Mouse (Mus musculus): Measurements from ENCODE around the gene Nox1.

The Nox1 gene

DNA sequence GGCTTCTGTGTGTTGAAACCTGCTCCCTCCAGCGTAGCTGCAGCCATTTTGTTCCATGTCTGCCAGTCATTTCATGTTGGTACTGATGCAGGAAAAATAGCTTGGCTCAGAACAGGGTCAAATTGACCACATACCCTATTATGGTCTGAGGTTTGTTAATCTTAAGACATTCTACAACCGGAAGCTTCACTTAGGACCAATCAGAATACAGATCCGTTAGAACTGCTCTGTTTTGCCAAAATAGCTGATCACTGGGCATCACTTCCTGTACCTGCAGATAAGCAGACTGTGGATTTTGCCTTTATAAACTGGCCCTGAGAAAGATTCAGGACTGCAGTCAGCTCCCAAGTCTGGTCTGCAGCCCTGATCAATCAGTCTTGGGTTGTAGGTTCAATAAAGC is 93.2 kb downstream of the Nox1 start:
- no peak for DNase-seq (ENCODE audit: low spot score)

DNA sequence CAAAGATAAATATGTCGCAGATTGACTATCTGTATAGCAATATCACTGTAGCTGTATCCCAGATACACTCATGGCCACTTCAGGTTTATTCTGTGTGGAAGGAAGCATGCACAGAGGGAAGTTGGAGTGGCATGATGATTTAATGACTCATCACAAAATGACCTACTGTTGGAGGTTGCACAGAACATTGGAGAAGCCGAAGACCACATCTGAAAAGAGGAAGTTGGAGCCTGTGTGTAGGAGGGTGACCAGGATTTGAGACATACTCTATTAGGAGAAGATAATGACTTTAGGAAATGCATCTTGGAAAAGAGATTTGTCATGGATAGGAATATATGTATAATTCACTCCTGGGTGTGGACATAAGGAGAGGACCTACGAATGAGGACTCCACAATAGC is 105.3 kb downstream of the Nox1 start:
- DNase-seq (ENCODE audit: low spot score): no peak

DNA sequence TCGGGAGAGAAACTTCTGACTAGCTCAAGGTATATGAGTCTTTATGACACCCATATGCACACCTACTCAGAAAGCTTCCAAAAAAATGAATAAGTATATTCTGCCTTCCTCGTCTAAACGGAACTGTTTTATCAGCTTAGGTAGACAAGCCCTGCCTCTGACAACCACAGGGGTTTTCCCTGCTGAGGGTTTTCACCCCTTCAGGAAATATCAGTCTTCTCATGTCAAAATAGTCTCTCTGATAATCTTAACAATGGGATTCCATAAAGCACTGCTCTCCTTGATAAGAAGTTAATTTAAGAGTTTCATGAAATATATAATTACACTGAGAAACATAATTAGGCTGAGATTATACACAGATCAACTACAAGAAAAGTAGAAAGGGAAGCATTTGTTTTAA is 110.0 kb downstream of the Nox1 start:
- DNase-seq (ENCODE audit: low spot score): no peak

DNA sequence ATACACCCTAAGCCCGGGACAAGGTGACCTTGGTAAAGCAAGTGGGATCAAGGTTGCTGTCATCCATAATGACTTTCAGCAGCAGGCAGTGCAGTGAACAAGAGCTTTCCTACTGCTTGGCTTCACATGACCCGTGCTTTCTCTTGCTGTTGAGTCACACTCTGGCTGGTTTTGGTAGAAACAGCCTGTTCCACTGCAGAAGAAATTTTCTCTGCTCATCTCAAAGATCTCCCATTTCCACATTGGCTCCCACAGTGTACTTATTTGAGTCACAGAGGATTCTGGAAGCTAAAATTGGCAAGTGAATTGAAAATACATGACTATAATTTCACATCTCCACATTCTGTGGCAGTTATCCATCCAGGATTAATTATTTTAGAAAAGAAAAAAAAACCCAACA is 119.1 kb downstream of the Nox1 start:
- DNase-seq (ENCODE audit: low spot score): no peak

DNA sequence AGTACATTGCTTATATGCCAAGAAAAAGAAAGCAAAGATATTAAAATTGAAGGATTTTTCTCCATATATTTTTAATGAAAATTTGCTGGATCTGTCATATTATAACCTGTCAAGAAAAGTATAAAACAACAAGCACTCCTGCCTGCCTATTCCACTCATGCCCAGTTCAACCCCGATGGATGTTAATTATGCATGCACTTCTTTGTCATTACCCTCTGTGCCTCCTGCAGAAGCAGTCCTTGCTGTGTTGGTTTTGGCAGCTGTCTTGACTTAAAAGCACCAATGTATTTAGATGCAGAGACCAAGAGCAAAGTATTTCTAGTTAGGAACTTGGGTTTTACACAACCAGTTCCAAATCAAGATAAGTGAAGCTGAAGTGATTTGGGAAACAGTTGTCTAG is 136.3 kb downstream of the Nox1 start:
- DNase-seq (ENCODE audit: low spot score): no peak

DNA sequence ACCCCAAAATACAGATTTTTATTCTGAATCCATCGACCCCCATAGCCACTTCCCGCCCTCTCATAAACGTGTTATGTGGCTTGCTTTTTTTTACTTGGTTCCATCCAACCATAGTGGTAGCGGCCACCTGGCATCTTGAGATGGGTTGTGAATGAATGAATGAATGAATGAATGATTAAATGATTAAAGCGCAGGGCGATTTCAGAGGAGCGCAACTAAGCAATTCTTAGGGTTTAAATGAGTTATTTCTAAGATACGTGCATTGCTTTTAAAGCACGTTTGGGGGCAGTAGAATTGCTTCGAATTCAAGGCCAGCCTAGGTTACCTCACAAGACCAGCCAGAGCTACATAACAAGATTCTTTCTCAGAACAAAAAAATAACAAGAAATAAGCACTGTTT is 162.0 kb downstream of the Nox1 start:
- peak; percentile 31 for DNase-seq (ENCODE audit: low spot score)

DNA sequence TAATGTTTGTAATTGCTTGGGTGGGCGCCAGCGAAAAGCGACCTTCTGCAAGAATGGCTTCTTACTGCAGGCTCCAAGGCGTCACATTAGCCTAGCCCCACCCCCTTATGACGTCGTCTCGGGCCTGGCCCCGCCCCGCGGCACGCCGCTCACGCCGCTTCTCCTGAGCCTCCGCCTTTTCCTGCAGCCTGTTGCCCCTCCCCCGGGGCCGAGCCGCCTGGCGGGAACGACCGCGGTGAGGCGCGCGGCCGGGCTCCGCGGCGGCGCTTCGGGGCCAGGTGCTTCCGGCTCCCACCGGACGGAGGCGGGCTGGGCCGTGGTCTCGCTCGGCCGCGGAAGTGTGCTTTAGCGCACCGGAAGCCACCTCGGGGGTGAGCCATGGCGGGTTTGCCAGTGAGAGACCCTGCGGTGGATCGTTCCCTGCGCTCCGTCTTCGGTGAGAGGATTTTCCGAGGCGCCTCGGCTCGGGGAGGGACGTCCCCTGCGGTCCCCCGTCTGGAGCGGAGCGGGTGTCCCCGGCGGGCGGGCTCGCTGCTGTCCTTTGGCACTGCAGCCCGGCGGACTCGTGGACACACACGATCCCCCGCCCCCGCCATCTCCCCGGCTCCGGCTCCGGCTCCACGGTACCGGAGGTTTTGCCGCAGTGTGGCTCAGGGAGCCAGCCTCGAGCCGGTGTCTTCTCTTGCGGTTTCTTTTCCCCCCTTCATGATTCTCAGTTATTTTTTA is 162.6 kb downstream of the Nox1 start, which contains the start of gene Cstf2:
Gene Cstf2 (plus strand): TSS at position 201 of the 726 bp plus-strand sequence.
- DNase-seq (ENCODE audit: low spot score): peak; percentile 88

DNA sequence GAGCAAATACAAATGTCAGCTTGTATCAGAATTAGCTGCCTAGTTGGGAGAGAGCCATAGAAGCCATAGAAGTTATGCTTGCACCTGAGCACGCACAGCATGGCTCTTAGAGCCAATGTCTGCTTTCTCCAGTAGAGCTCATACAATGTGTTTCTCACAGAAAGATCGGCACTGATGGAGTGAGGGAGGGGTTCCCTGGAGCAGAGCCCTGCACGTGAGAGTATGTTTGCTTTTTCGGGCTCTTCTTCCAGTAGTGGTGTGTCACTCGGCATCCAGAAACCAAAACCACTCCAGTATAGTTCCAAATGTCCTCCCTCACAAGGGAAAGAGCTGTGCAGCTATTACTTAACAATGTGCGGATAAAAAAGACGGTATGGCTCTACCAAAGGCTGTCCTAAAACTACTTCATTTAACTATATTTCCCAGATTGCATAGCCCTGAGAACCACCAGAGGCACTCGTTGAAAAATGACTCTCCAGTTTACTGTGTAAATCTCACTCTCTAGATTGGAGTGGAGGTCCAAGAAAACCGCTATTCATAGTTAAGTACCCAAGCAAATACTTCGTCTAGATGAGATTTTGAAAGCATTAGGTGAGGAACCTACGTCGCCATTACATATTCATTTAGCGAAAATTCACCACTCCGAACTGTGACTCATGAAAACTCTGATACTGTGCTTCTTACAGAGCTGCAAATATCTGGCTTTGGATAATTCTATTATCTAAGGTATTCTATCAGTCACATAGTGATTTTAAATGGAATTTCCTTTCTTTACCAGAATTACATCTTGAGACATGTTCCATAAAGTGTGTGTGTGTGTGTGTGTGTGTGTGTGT is 163.5 kb downstream of the Nox1 start:
- no peak for DNase-seq (ENCODE audit: low spot score)

DNA sequence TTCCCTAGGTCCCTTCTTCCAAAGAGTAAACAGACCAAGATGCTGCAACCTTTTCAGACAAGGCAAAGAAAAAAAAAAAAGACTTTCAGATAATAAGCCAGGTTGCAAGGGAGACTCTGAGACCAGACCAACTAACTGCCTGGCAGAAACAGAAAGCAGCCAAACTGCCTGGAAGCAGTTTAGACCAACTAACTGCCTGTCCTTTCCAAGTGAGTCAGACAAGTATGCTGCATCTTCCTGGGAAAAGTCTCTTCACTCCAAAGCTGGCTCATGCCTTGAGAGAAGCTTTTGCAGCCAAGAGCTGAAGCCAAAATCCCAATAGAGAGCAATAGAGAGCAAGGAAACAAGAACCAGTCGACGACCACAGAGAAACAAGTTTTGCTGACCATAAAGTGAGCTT is 164.9 kb downstream of the Nox1 start:
- DNase-seq (ENCODE audit: low spot score): no peak

DNA sequence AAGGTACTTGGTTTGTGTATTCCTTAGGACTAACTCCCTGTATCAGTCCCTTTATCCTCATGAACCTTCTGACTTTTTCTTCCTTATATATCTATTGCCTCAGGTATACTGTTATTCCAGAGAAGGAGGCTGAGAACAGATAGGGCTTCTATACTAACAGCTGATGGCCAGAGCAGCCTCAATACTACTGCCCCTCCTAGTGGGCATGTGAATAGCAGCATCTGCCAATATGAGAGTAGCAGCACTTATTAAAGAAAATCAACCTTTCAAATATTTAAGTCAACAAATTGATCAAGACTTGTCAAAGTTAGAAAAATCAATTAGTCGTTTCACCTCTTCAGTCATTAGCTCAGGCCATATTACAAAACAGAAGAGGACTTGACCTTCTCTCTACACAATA is 172.8 kb downstream of the Nox1 start:
- no peak for DNase-seq (ENCODE audit: low spot score)

Data from embryo, embryonic 10.5 days (tissue).